Mouse (Mus musculus): ENCODE results near the gene Arhgef33.

The Arhgef33 gene

GRCm38 (mm10) chr17:80435680-80436079 is 128.5 kb downstream of the Arhgef33 start:
- DNase-seq (ENCODE audit: extremely low spot score, low read depth, low spot score), result no peak

DNA sequence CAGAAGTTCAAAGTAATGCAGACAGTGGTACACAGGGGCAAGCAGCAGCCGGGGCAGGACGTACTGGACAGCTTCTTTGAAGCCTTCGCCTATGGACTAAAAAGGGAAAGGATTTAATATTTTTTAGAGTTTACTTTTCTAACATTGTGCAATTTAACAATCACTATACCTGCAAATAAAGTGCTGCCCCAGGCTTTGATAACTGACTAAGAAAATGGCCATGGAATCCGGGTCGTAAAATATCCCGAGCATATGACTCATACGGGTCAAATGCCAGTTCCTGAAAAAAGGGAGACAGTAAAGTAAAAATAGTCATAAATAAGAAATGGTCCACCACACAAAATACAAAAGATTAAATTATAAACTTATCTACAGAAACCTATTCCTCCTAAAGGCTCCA is 138.2 kb downstream of the Arhgef33 start:
- no peak for DNase-seq (ENCODE audit: extremely low spot score, low read depth, low spot score)

DNA sequence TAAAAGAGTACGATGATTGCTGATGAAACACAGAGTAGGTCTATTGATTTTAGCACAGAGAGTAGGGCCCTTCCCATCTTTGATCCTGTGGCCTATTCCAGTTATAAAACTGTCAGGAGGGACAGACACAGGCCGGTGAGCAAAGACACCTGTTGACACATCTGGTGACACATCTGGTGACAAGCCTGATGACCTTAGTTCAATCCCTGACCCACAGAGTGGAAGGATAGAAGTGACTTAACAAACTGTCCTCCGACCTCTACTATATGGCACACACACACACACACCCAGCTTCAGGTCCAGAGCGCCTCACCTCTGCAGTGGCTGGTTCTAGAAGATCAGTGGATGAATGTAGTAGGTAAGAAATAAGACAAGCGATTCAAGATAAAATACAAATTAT is 139.3 kb downstream of the Arhgef33 start:
- no peak for DNase-seq (ENCODE audit: extremely low spot score, low read depth, low spot score)
